Mouse (Mus musculus): ENCODE measurements around the gene Pold4. TPM values are rescaled to one million over a fixed set of nuclear protein-coding genes. Genes with fewer than 3 reads are reported as not detected.

The Pold4 gene
- polyA plus RNA-seq, 1 experiment, result 40.1 TPM

- H3K27ac ChIP-seq (ENCODE audit: insufficient read depth, low read length), result no peak overlapping the region
- no peak overlapping the region for H3K4me3 ChIP-seq (replicated peaks; ENCODE audit: insufficient read depth, low read depth, low read length)
- DNase-seq, result peak; percentile 70 to 77
- WGBS, result 3% methylated on average over 2 of the region's 2 CpGs
- H3K4me1 ChIP-seq (ENCODE audit: control insufficient read depth, insufficient read depth, low read length), result no peaks in the 10 kb centered on the region; the same call in none of the 2 replicates
- TF ChIP-seq POLR2A (IDR thresholded peaks at IDR 0.05; ENCODE audit: borderline replicate concordance, insufficient read depth, low read length) (no peak), CTCF (IDR thresholded peaks at IDR 0.05; ENCODE audit: borderline replicate concordance, insufficient read depth, low read depth, low read length) (peak; percentile 98)
- H3K27me3 ChIP-seq (ENCODE audit: control insufficient read depth, insufficient read depth, low read length), result no peaks in the 10 kb centered on the region
These were observed 24.7 kb upstream of the Pold4 start for GRCm38 (mm10) chr19:4206971-4207370.

- DNase-seq, result no peak
- Histone ChIP-seq H3K4me3 (replicated peaks; ENCODE audit: insufficient read depth, low read depth, low read length) (no peak overlapping the region), H3K27me3 (ENCODE audit: control insufficient read depth, insufficient read depth, low read length) (no peaks in the 10 kb centered on the region), H3K27ac (ENCODE audit: insufficient read depth, low read length) (no peak overlapping the region), H3K4me1 (ENCODE audit: control insufficient read depth, insufficient read depth, low read length) (no peaks in the 10 kb centered on the region)
- 83% methylated on average over 5 of the region's 5 CpGs for WGBS
- TF ChIP-seq CTCF (IDR thresholded peaks at IDR 0.05; ENCODE audit: borderline replicate concordance, insufficient read depth, low read depth, low read length), result no peak
- no peak for TF ChIP-seq POLR2A (IDR thresholded peaks at IDR 0.05; ENCODE audit: borderline replicate concordance, insufficient read depth, low read length)
These were observed 23.1 kb upstream of the Pold4 start for GRCm38 (mm10) chr19:4208563-4208962.

DNA sequence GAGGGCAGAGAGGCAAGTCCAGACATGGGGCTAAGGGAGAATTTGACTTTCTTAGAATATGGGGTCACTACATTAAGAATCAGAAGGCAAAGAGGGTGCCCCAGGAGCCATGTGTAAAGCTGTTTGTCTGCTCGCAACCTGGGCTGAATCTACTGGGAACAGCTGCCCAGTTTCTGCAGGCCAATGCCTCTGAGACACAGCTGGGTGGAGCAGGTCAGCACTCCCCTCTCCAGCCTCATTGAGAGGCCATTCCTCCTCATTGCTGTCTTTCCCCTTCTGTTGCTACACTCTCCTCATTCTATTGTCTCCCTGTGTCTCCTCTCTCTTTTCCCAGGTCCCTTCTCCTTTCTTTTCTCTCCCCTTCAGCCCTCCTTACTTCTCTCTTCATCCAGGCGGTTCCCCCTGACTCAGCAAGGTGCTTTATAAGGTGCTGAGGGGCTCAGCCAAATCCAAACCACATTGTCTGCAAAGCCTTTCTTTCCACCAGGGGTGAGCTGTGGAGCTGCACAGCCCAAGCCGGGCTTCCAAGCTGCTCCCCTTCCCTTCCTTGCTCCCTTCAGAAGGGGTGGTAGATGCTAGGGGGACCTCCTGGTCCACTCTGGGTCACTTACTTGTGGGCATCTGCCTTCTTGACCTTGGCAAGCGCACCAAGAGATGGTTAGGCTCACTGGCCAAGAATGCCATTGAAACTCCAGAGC is 19.7 kb upstream of the Pold4 start:
- Histone ChIP-seq H3K27me3 (ENCODE audit: control insufficient read depth, insufficient read depth, low read length) (no peaks in the 10 kb centered on the region; the same call in 1 of the 2 replicates), H3K4me3 (replicated peaks; ENCODE audit: insufficient read depth, low read depth, low read length) (no peak overlapping the region), H3K27ac (ENCODE audit: insufficient read depth, low read length) (no peak overlapping the region), H3K4me1 (ENCODE audit: control insufficient read depth, insufficient read depth, low read length) (peaks cover 5% of the 10 kb centered on the region)
- no peak for DNase-seq
- TF ChIP-seq POLR2A (IDR thresholded peaks at IDR 0.05; ENCODE audit: borderline replicate concordance, insufficient read depth, low read length) (no peak), CTCF (IDR thresholded peaks at IDR 0.05; ENCODE audit: borderline replicate concordance, insufficient read depth, low read depth, low read length) (no peak)
- whole genome bisulfite sequencing, result 84% methylated on average over 4 of the region's 4 CpGs

GRCm38 (mm10) chr19:4213524-4213974 is 18.1 kb upstream of the Pold4 start:
- Histone ChIP-seq H3K4me1 (ENCODE audit: control insufficient read depth, insufficient read depth, low read length) (peaks cover 5% of the 10 kb centered on the region), H3K4me3 (replicated peaks; ENCODE audit: insufficient read depth, low read depth, low read length) (no peak overlapping the region), H3K27me3 (ENCODE audit: control insufficient read depth, insufficient read depth, low read length) (no peaks in the 10 kb centered on the region; the same call in 1 of the 2 replicates), H3K27ac (ENCODE audit: insufficient read depth, low read length) (no peak overlapping the region)
- no peak for DNase-seq
- TF ChIP-seq POLR2A (IDR thresholded peaks at IDR 0.05; ENCODE audit: borderline replicate concordance, insufficient read depth, low read length) (no peak), CTCF (IDR thresholded peaks at IDR 0.05; ENCODE audit: borderline replicate concordance, insufficient read depth, low read depth, low read length) (no peak)
- WGBS, result 45% methylated on average over 9 of the region's 9 CpGs

DNA sequence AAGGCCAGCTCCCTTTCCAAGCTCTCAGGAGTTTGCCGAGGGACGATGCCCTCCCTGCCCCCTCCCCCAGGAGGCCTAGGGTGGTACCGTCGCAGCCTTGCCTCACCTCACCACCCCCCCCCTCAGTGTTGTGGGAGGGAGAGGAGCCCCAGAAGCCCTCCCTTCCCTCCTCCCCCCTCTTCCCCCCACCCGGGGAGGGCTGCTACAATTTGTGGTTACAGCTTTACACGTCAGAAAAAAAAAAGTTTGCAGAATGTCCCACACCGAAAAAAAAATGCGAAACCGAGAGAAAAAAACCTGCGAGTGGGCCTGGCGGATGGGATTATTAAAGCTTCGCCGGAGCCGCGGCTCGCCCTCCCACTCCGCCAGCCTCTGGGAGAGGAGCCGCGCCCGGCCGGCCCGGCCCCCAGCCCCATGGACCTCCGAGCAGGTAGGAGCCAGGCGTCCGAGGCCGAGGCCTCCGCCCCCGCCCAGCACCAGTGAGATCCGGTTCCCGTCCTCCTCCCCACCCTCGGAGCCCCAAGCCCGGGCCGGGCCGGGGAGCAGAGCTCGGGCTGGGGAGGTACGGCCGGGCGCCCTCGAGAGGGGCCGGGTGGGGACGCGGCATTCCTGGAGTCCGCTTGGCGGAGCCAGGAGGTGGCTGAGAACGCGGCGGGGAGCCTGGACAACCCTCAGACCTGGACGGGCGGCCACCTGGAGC is 17.5 kb upstream of the Pold4 start, which contains the start of the genes Clcf1 and AC109138.7:
Gene Clcf1, plus strand, starts transcription at position 168 of the 700 bp plus-strand sequence.
Gene AC109138.7, plus strand, starts transcription at position 287 of the 700 bp plus-strand sequence.
- Histone ChIP-seq H3K27ac (ENCODE audit: insufficient read depth, low read length) (no peak within 1 kb of the TSS), H3K4me3 (replicated peaks; ENCODE audit: insufficient read depth, low read depth, low read length) (peak within 1 kb of the TSS; percentile 52), H3K4me1 (ENCODE audit: control insufficient read depth, insufficient read depth, low read length) (peaks cover 5% of the 10 kb centered on the region), H3K27me3 (ENCODE audit: control insufficient read depth, insufficient read depth, low read length) (no peaks in the 10 kb centered on the region; the same call in 1 of the 2 replicates)
- TF ChIP-seq CTCF (IDR thresholded peaks at IDR 0.05; ENCODE audit: borderline replicate concordance, insufficient read depth, low read depth, low read length), result no peak
- no peak for TF ChIP-seq POLR2A (IDR thresholded peaks at IDR 0.05; ENCODE audit: borderline replicate concordance, insufficient read depth, low read length)
- 3% methylated on average over 45 of the region's 49 CpGs for WGBS
- no peak for DNase-seq

GRCm38 (mm10) chr19:4214771-4215450 is 16.8 kb upstream of the Pold4 start:
- Histone ChIP-seq H3K27me3 (ENCODE audit: control insufficient read depth, insufficient read depth, low read length) (no peaks in the 10 kb centered on the region; the same call in 1 of the 2 replicates), H3K27ac (ENCODE audit: insufficient read depth, low read length) (no peak overlapping the region), H3K4me3 (replicated peaks; ENCODE audit: insufficient read depth, low read depth, low read length) (peak overlapping the region; percentile 52), H3K4me1 (ENCODE audit: control insufficient read depth, insufficient read depth, low read length) (peaks cover 7% of the 10 kb centered on the region)
- TF ChIP-seq CTCF (IDR thresholded peaks at IDR 0.05; ENCODE audit: borderline replicate concordance, insufficient read depth, low read depth, low read length) (no peak), POLR2A (IDR thresholded peaks at IDR 0.05; ENCODE audit: borderline replicate concordance, insufficient read depth, low read length) (no peak)
- WGBS, result under 1% methylated on average over 68 of the region's 81 CpGs
- no peak for DNase-seq

DNA sequence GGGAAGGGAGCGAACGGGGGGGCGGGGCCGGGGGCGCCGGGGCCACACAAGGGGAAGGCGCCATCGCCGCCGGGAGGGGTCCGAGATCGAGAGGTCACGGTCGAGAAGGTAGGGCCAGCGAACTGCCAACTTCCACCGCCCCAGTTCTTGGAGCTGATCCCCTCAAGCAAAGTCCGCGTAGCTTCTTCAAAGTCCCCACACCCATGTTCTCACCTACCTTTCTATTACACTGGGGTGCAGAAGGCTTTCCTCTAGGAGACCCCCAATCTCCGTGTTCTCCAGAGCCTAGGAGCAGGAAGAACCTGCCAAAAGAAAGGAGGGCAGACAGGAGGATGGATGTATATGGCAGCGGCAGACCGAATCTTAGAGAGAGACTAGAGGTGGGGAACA is 16.3 kb upstream of the Pold4 start:
- H3K27ac ChIP-seq (ENCODE audit: insufficient read depth, low read length), result no peak overlapping the region
- H3K4me3 ChIP-seq (replicated peaks; ENCODE audit: insufficient read depth, low read depth, low read length), result peak overlapping the region; percentile 2
- H3K4me1 ChIP-seq (ENCODE audit: control insufficient read depth, insufficient read depth, low read length), result peaks cover 12% of the 10 kb centered on the region
- no peaks in the 10 kb centered on the region; the same call in 1 of the 2 replicates for H3K27me3 ChIP-seq (ENCODE audit: control insufficient read depth, insufficient read depth, low read length)
- no peak for DNase-seq
- WGBS, result 11% methylated on average over 19 of the region's 21 CpGs
- TF ChIP-seq POLR2A (IDR thresholded peaks at IDR 0.05; ENCODE audit: borderline replicate concordance, insufficient read depth, low read length) (no peak), CTCF (IDR thresholded peaks at IDR 0.05; ENCODE audit: borderline replicate concordance, insufficient read depth, low read depth, low read length) (no peak)

Measured in cerebellum, adult 2 months (tissue).